8 mouse cellular contexts compared by ENCODE assay signal in genomic region chr14:118635493-118636183, GRCm38 (mm10).
DNase-seq lines count a peak whose midpoint lies in the region; ATAC-seq and TF ChIP-seq lines count a peak whose summit lies in the region.

No protein-coding gene starts in this region.

- TF ChIP-seq POLR2A in thymus, adult 2 months (IDR thresholded peaks at IDR 0.05; ENCODE audit: control insufficient read depth, extremely low read depth, insufficient read depth, low read length, poor library complexity) = no peak

- 53% methylated on average over 15 of the region's 15 CpGs for WGBS in embryonic facial prominence, embryonic 15.5 days
- WGBS in thymus, adult 2 months = 32% methylated on average over 15 of the region's 15 CpGs

- TF ChIP-seq CTCF in thymus, adult 2 months (IDR thresholded peaks at IDR 0.05; ENCODE audit: borderline replicate concordance, control insufficient read depth, extremely low read depth, insufficient read depth, low read length, poor library complexity) = no peak

- no peak overlapping the region for H3K4me3 ChIP-seq in embryonic facial prominence, embryonic 15.5 days (replicated peaks)
- no peak overlapping the region for H3K4me3 ChIP-seq in thymus, adult 2 months (ENCODE audit: control insufficient read depth, insufficient read depth, low read length)

- no peaks in the 10 kb centered on the region for H3K36me3 ChIP-seq in embryonic facial prominence, embryonic 15.5 days
- no peaks in the 10 kb centered on the region for H3K36me3 ChIP-seq in thymus, adult 2 months (ENCODE audit: control insufficient read depth, insufficient read depth, low read length)

- peaks cover 7% of the 10 kb centered on the region; the same call in 1 of the 2 replicates for H3K4me1 ChIP-seq in embryonic facial prominence, embryonic 15.5 days
- H3K4me1 ChIP-seq in thymus, adult 2 months (replicated peaks; ENCODE audit: control insufficient read depth, insufficient read depth, low read length) = no peaks in the 10 kb centered on the region

- no peak overlapping the region for H3K4me2 ChIP-seq in embryonic facial prominence, embryonic 15.5 days (replicated peaks)

- peak; percentile 70 for ATAC-seq in embryonic facial prominence, embryonic 15.5 days (ENCODE audit: insufficient number of reproducible peaks, low FRiP score, low TSS enrichment, low read depth)

- H3K27ac ChIP-seq in embryonic facial prominence, embryonic 15.5 days (replicated peaks) = no peak overlapping the region
- no peak overlapping the region for H3K27ac ChIP-seq in thymus, adult 2 months (ENCODE audit: control insufficient read depth, insufficient read depth, low read length)

- no peak overlapping the region for H3K9ac ChIP-seq in embryonic facial prominence, embryonic 15.5 days

- peak; percentile 33 for DNase-seq in urinary bladder, adult 2 months (ENCODE audit: low spot score)
- DNase-seq in urinary bladder, postnatal 10 days (ENCODE audit: low spot score) = no peak
- peak; percentile 73 to 78 for DNase-seq in heart, postnatal 10 days
- DNase-seq in kidney, postnatal 14 days = peak; percentile 91
- DNase-seq in lung, postnatal 10 days = peak; percentile 85
- DNase-seq in skeletal muscle tissue, adult 2 months (ENCODE audit: low read depth, low spot score) = peak; percentile 93
- no peak for DNase-seq in thymus, adult 2 months

- intact Hi-C loops in heart, postnatal 10 days (cut with DNase I) = no loop called here

- H3K9me3 ChIP-seq in embryonic facial prominence, embryonic 15.5 days (replicated peaks) = no peaks in the 10 kb centered on the region

- no peaks in the 10 kb centered on the region for H3K27me3 ChIP-seq in embryonic facial prominence, embryonic 15.5 days
- H3K27me3 ChIP-seq in thymus, adult 2 months (ENCODE audit: control insufficient read depth, insufficient read depth, low read length) = no peaks in the 10 kb centered on the region

Comparison
In these comparisons a context has a peak if more than half of its experiments do, and no peak if none do; other contexts are left out.
1. DNase-seq: peak in urinary bladder, adult 2 months (single experiment), heart, postnatal 10 days (2 of 2), kidney, postnatal 14 days (single experiment), lung, postnatal 10 days (single experiment) and skeletal muscle tissue, adult 2 months (single experiment); none in urinary bladder, postnatal 10 days (single experiment) and thymus, adult 2 months (single experiment).